Mouse (Mus musculus) left cerebral cortex, postnatal 25 days (tissue): ENCODE measurements at regions not wholly inside any gene's neighbourhood (a gene's known extent, or its start where the extent isn't known, plus 50 kb on each side); places are given as distances from the start of the nearest gene placed in this dataset.
"Not testable (repeated sequence)": the region's sequence is repeated elsewhere in the genome, so short reads cannot be mapped to it uniquely, and the experiment has no call there.

Source experiments
- DNase-seq, 2 experiments: peaks; one replicate each; pipeline ENCODE4 v3.0.0; 2022; ENCODE audit warnings: low spot score in 2 of 2, mixed read lengths in 1 of 2
- intact Hi-C: fragments of 180-260 bp; cut with DNase I; formaldehyde crosslinking; loops from one replicate; pipeline ENCODE4 v1.15.1; 2025

DNA sequence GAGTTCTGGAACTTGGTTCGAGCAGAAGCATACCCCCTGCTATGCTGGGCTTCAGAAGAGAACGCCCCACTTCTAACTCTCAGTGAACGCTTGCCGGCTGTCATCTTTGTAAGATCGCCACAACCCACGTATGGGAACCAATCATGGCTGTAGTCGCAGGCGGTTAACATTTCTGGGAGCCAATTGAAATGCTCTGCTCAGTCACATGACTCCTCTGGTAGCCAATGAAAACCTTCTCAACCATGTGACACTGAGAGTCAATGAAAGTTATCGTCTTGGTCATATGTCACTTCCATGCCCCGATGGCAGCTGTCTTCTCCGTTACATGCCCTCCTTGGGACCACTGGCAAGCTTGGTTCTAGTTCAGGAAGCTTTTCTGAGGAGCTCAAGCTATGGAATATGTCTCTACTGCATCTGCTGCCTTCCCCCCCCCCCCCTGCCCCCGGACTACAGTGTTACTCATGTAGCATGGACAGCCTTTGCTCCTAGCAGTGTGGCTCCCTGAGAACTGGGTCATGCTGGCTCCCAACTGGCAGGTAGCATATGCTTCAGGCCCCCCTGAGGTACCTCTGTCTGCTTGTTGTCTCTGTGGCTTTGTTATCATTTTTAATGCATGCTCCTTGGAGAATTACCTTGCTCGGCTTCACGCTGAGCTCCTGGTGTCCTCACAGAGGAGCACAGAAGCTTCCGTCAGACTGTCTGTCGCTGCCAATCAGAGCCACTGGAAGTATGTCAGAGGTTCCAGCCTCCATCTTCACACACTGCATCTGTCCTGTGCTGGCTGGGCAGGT, 122.3 kb upstream of the Ajap1 start:
- no peak for DNase-seq
- intact Hi-C loops: no loop called here

- intact Hi-C loops: no loop called here
- DNase-seq: peak; percentile 36 to 42
These were observed 133.4 kb upstream of the Ajap1 start for GRCm38 (mm10) chr4:153616058-153616457.

GRCm38 (mm10) chr4:153616938-153617337, 134.3 kb upstream of the Ajap1 start:
- intact Hi-C loops: no loop called here
- no peak for DNase-seq

DNA sequence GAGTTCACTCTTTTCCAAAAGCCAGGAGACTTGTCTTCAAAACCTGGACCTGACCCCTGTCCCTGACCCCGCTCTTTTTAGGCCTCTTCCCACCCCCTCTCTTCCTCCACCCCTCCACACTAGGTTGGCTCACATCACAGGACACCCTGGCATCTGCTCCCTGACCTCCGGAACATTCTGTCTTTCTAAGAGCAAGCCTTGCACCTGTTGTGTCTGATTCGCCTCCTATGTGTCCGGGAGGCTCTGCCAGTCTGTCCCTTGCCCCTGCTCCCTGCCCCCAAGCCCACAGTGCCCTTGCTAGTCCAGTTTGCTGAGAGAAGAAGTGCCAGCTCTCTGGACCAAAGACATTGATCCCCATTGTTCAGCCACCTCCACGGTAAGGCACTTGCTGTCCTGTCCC, 138.3 kb upstream of the Ajap1 start:
- DNase-seq: no peak
- intact Hi-C loops: no loop called here

DNA sequence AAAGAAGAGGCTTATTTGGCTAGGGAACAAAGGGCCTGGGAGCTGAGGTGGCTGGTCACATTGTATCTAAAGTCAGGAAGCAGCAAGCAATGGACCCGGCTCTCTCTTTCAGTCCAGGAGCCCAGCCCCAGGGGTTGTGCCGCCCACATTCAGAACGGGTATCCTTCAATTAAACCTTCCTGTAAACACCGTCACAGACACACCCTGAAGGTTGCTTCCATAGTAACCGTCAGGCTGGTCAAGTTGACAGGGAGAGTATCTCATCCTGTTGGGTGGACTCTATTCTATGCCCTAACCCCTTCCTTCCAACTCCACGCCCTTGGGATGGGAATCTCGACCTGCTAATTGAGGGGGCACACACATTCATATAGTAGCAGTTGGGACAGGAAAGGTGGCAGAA, 148.6 kb upstream of the Ajap1 start:
- no peak for DNase-seq
- intact Hi-C loops: no loop called here

DNA sequence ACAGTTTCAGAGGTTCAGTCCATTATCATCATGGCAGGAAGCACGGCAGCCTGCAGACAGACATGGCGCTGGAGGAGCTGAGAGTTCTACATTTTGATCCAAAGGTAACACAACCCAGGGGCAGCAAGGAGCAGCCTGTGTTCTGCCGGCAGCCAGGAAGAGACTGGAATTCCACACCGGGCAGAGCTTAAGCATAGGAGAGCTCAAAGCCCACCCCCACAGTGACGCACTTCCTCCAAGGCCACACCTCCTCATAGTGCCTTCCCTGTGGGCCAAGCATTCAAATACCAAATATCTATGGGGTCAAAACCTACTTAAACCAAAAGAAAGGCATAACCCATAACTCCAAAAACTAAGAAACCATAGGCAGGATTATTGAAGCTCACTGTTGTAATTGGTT, 149.4 kb upstream of the Ajap1 start:
- intact Hi-C loops: no loop called here

GRCm38 (mm10) chr4:153632551-153632950, 149.9 kb upstream of the Ajap1 start:
- DNase-seq: no peak
- intact Hi-C loops: no loop called here

More for the DNA sequence above, 149.4 kb upstream of the Ajap1 start:
- DNase-seq: no peak

DNA sequence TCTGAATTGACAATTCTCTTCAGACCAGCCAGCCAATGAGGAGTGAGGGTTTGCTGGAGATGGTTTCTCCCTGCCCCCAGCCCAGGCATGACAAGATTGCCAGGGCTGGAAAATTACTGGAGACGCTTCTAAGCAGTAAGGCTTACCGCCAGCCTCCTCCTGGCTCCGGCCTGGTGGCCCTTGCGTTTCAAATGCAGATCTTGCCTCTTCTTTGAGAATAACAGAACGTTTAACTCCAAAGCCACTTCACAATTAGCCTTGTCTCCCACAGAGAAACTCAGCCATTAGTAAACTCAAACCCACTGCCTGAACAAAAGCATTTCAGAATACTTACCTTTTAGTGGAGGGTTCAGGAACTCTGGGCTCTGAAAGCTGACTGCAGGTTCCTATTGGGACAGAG, 150.6 kb upstream of the Ajap1 start:
- peak in 1 of 2 experiments; percentile 70 for DNase-seq
- intact Hi-C loops: no loop called here

GRCm38 (mm10) chr4:153634221-153634881, 151.7 kb upstream of the Ajap1 start:
- intact Hi-C loops: no loop called here
- DNase-seq: peak in 1 of 2 experiments; percentile 18

- no peak for DNase-seq
- intact Hi-C loops: no loop called here
These were observed 155.4 kb upstream of the Ajap1 start for GRCm38 (mm10) chr4:153637989-153638388.

- DNase-seq: no peak
- intact Hi-C loops: loop anchor here (5.0 kb wide), 2 partner anchors 70 to 115 kb away; no protein-coding TSS in a partner anchor
These were observed 169.2 kb upstream of the Ajap1 start for GRCm38 (mm10) chr4:153651849-153652248.

DNA sequence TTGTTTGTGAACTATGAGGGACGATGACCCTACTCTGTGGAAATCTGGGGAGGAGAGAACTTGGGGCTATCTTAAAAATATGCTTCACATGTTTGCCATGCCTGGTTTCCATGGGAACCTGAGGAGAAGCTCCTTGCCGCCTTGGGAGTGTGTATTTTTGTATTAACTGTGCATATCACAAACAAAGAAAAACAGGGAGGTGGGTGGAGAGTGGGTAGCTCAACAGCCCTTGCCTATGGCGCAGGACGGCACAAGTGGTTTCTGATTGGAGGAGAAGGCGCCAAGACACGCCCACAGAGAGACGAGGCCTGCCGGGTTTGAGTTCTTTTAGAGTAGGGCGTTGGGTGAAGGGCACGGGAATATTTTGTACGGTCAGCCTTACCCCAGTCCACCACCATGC, 170.2 kb upstream of the Ajap1 start:
- intact Hi-C loops: loop anchor here (5.0 kb wide), 2 partner anchors 69 to 114 kb away; no protein-coding TSS in a partner anchor
- peak; percentile 50 to 86 for DNase-seq

DNA sequence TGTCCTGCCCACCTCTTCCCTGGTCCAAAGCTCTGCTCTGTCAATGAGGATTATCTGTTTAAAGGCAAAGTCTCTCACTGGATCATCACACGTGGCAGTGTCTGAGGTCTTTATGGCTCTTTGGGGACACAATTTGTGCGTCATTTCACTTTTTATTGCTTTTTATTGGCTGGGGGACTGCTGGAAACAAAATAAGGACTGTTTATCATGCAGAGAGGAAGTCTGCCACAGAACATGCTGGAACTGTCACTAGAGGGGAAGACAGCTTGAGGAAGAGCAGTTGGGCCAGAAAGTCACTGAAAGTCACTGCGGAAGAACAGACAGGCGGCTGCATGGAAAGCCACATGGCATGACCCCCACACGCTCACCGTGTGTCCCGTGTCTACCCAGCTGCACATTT, 180.1 kb upstream of the Ajap1 start:
- intact Hi-C loops: no loop called here

GRCm38 (mm10) chr4:153666626-153667236, 184.1 kb upstream of the Ajap1 start:
- DNase-seq, intact Hi-C loops: not testable (repeated sequence)

More for the DNA sequence above, 180.1 kb upstream of the Ajap1 start:
- DNase-seq: no peak

GRCm38 (mm10) chr4:153669070-153669469, 186.5 kb upstream of the Ajap1 start:
- DNase-seq: no peak
- intact Hi-C loops: no loop called here

GRCm38 (mm10) chr4:153670216-153670615, 187.6 kb upstream of the Ajap1 start:
- no peak for DNase-seq
- intact Hi-C loops: no loop called here

DNA sequence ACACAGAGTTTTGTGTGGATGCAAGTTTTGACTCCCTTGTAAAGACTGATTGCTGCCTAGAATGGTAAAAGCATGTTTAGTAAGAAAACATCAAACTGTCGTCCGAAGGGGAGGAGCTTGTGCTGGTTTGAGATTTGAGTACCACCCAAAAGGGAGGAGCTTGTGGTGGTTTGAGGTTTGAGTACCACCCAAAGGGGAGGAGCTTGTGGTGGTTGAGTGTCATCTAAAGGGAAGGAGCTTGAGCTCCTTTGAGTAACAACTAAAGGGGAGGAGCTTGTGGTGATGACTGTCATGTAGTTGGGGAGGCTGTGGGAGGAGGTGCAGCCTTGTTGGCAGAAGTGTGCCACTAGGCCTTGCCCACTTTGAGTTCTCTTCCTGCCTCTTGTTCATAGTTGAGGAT, 192.8 kb upstream of the Ajap1 start:
- intact Hi-C loops: no loop called here
- DNase-seq: no peak

- intact Hi-C loops: no loop called here
- DNase-seq: no peak
These were observed 196.5 kb upstream of the Ajap1 start for GRCm38 (mm10) chr4:153679151-153679550.

GRCm38 (mm10) chr4:153688441-153688840, 205.8 kb upstream of the Ajap1 start:
- intact Hi-C loops: no loop called here
- DNase-seq: no peak

DNA sequence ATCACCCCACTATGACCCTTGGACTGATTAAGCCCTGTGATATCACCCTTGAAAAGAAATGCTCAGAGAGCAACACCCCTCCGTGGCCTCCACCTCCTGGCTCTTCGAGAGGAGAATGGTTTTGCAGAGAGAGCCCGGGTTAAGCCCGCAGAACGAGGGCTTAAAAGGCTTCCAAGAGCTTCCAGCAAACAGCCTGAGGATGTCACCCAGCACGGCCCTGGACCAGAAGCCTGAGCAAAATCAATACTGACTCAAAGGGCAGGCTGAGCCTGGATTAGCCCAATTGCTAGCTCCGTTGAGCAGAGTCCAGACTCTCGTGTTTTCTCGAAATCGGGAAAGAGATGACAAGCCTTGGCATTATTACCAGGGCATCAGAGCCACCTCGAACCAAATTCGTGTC, 211.3 kb upstream of the Ajap1 start:
- intact Hi-C loops: no loop called here
- no peak for DNase-seq
